Mouse (Mus musculus) erythroblast, embryonic 14.5 days (primary cell): ENCODE measurements at regions not wholly inside any gene's neighbourhood (a gene's known extent, or its start where the extent isn't known, plus 50 kb on each side); places are given as distances from the start of the nearest gene placed in this dataset.

Experiments used
- GATA1 ChIP-seq: IDR thresholded peaks from 2 replicates; pipeline ENCODE4 v1.6.1; 2012; ENCODE audit warnings: low read length, inconsistent platforms, mixed read lengths
- TAL1 ChIP-seq: IDR thresholded peaks from 3 replicates; pipeline ENCODE4 v1.6.1; 2012; ENCODE audit warnings: low read length, inconsistent platforms, mixed read lengths

DNA sequence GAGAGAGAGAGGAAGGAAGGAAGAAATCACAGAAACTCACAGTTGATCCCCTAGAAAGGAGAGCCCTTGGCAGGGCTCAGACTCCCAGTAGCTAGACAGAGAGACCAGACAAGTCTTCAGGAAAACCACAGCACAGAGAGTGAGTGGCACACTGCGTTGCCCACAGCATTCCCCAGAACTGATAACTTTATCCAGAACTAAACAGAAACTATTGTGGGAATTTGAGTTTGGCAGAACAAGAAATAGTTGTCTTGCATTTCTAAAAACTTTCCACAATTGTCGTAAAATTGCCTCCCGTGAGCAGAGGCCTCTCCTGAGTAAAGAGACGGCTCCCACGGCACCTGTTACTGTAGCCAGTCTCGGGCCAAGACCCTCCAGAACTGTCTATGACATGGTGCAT lies 178.1 kb downstream of the Setd4 start:
- TF ChIP-seq GATA1 (no peak), TAL1 (no peak)
